Mouse (Mus musculus) cerebellum, adult 2 months (tissue): ENCODE data around the gene Spib.

Source experiments
- CTCF ChIP-seq: fragments of 200-500 bp; IDR thresholded peaks from 2 replicates; pipeline ENCODE4 v1.5.1; 2011; ENCODE audit warnings: low read depth, mild to moderate bottlenecking, control low read depth, low read length, moderate library complexity, borderline replicate concordance; ENCODE audit not compliant: insufficient read depth
- POLR2A ChIP-seq: fragments of 200-500 bp; IDR thresholded peaks from 2 replicates; pipeline ENCODE4 v1.6.1; 2011; ENCODE audit warnings: low read length, control low read depth, borderline replicate concordance; ENCODE audit not compliant: insufficient read depth

DNA sequence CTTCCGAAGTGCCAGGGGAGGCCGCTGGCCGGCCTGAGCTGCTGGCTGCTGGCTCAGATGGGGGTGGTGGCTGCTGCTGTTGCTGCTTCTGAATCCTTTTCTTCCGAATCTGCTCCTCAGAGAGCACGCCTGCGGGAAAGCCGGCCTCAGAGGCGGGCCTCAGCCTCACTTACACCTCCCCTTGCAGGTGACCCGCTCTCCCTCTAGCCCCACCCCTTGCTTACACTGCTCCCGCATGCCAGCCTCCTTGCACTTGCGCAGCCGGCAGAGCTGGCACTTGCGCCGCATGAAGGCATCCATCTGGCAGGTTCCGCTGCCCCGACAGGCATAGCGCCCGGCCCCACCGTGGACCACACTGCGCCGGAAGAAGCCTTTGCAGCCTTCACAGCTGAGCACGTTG is 19.9 kb upstream of the Spib start:
- TF ChIP-seq POLR2A (no peak), CTCF (no peak)
